In genomic region chr8:108702201-108702600, GRCm38 (mm10) we compare ENCODE assay signal across 10 mouse cellular contexts.
DNase-seq lines count a peak whose midpoint lies in the region; ATAC-seq lines count a peak whose summit lies in the region.
"Had no signal": no experiment of that assay in that cellular context is flagged by ENCODE, and none has a peak within 500 bp of the region (broad histone marks: within the 10 kb centered on the region; RNA-seq: fewer than 3 reads in every experiment).

No protein-coding gene starts in this region.

- no peak for ATAC-seq in kidney, embryonic 15.5 days (replicated peaks; ENCODE audit: low FRiP score)
- ATAC-seq in forebrain, embryonic 13.5 days, result no peak
- ATAC-seq in limb, embryonic 12.5 days (ENCODE audit: insufficient number of reproducible peaks, insufficient read depth, low FRiP score, low TSS enrichment, low read depth), result no peak
- no peak for ATAC-seq in neural tube, embryonic 15.5 days (ENCODE audit: low FRiP score)
- no peak for ATAC-seq in kidney, embryonic 16.5 days (ENCODE audit: low FRiP score, low TSS enrichment)

- H3K4me3 ChIP-seq in kidney, embryonic 15.5 days (replicated peaks), result no peak overlapping the region
- peak overlapping the region; percentile 85; the same call in 1 of the 2 replicates for H3K4me3 ChIP-seq in forebrain, embryonic 13.5 days
- peak overlapping the region; percentile 94 for H3K4me3 ChIP-seq in limb, embryonic 12.5 days (replicated peaks)
- H3K4me3 ChIP-seq in neural tube, embryonic 15.5 days (replicated peaks), result peak overlapping the region; percentile 9; the same call in 1 of the 2 replicates
- no peak overlapping the region for H3K4me3 ChIP-seq in kidney, embryonic 16.5 days (ENCODE audit: low read length)

- intact Hi-C loops in gastrocnemius, postnatal 36 days (cut with DNase I), result no loop called here

- H3K9me3 ChIP-seq in kidney, embryonic 15.5 days (replicated peaks), result no peaks in the 10 kb centered on the region
- no peaks in the 10 kb centered on the region for H3K9me3 ChIP-seq in forebrain, embryonic 13.5 days (replicated peaks)
- no peaks in the 10 kb centered on the region for H3K9me3 ChIP-seq in limb, embryonic 12.5 days
- no peaks in the 10 kb centered on the region for H3K9me3 ChIP-seq in neural tube, embryonic 15.5 days (replicated peaks)
- H3K9me3 ChIP-seq in kidney, embryonic 16.5 days (ENCODE audit: low read length), result no peaks in the 10 kb centered on the region

- H3K27me3 ChIP-seq in kidney, embryonic 15.5 days, result peaks cover 48% of the 10 kb centered on the region
- peaks cover 62% of the 10 kb centered on the region for H3K27me3 ChIP-seq in forebrain, embryonic 13.5 days
- H3K27me3 ChIP-seq in limb, embryonic 12.5 days, result peaks cover 24% of the 10 kb centered on the region
- H3K27me3 ChIP-seq in neural tube, embryonic 15.5 days (replicated peaks), result peaks cover 27% of the 10 kb centered on the region
- peaks cover 44% of the 10 kb centered on the region for H3K27me3 ChIP-seq in kidney, embryonic 16.5 days (ENCODE audit: insufficient read depth, low read length)

- H3K36me3 ChIP-seq in kidney, embryonic 15.5 days, result no peaks in the 10 kb centered on the region
- H3K36me3 ChIP-seq in forebrain, embryonic 13.5 days (ENCODE audit: poor library complexity, severe bottlenecking), result no peaks in the 10 kb centered on the region
- no peaks in the 10 kb centered on the region for H3K36me3 ChIP-seq in limb, embryonic 12.5 days
- H3K36me3 ChIP-seq in neural tube, embryonic 15.5 days, result no peaks in the 10 kb centered on the region
- H3K36me3 ChIP-seq in kidney, embryonic 16.5 days (ENCODE audit: insufficient read depth, low read length), result no peaks in the 10 kb centered on the region

- peaks cover 44% of the 10 kb centered on the region for H3K4me1 ChIP-seq in kidney, embryonic 15.5 days
- H3K4me1 ChIP-seq in forebrain, embryonic 13.5 days, result peaks cover 41% of the 10 kb centered on the region
- peaks cover 58% of the 10 kb centered on the region for H3K4me1 ChIP-seq in limb, embryonic 12.5 days (replicated peaks)
- H3K4me1 ChIP-seq in neural tube, embryonic 15.5 days, result peaks cover 30% of the 10 kb centered on the region
- H3K4me1 ChIP-seq in kidney, embryonic 16.5 days (ENCODE audit: insufficient read depth, low read length), result peaks cover 45% of the 10 kb centered on the region

- no peak overlapping the region for H3K27ac ChIP-seq in kidney, embryonic 15.5 days
- peak overlapping the region; percentile 98 for H3K27ac ChIP-seq in forebrain, embryonic 13.5 days
- H3K27ac ChIP-seq in limb, embryonic 12.5 days, result peak overlapping the region; percentile 100
- H3K27ac ChIP-seq in neural tube, embryonic 15.5 days (replicated peaks), result peak overlapping the region; percentile 96; the same call in 1 of the 2 replicates
- H3K27ac ChIP-seq in kidney, embryonic 16.5 days (ENCODE audit: low read length), result no peak overlapping the region

- WGBS in kidney, embryonic 15.5 days, result 52% methylated on average over 1 of the region's 1 CpGs
- WGBS in forebrain, embryonic 13.5 days, result 5% methylated on average over 1 of the region's 1 CpGs
- WGBS in limb, embryonic 12.5 days, result 17% methylated on average over 1 of the region's 1 CpGs
- 17% methylated on average over 1 of the region's 1 CpGs for WGBS in neural tube, embryonic 15.5 days
- WGBS in kidney, embryonic 16.5 days, result 32% methylated on average over 1 of the region's 1 CpGs

- no peak overlapping the region for H3K9ac ChIP-seq in kidney, embryonic 15.5 days
- peak overlapping the region; percentile 51; the same call in 1 of the 2 replicates for H3K9ac ChIP-seq in forebrain, embryonic 13.5 days
- H3K9ac ChIP-seq in limb, embryonic 12.5 days (replicated peaks), result peak overlapping the region; percentile 100
- H3K9ac ChIP-seq in neural tube, embryonic 15.5 days (replicated peaks), result no peak overlapping the region
- no peak overlapping the region for H3K9ac ChIP-seq in kidney, embryonic 16.5 days (replicated peaks; ENCODE audit: low read length)

- H3K4me2 ChIP-seq in kidney, embryonic 15.5 days, result peak overlapping the region; percentile 85; the same call in 1 of the 2 replicates
- H3K4me2 ChIP-seq in forebrain, embryonic 13.5 days, result peak overlapping the region; percentile 98
- peak overlapping the region; percentile 61 for H3K4me2 ChIP-seq in limb, embryonic 12.5 days
- peak overlapping the region; percentile 79 for H3K4me2 ChIP-seq in neural tube, embryonic 15.5 days
- H3K4me2 ChIP-seq in kidney, embryonic 16.5 days (replicated peaks; ENCODE audit: low read depth, low read length), result no peak overlapping the region; the same call in 1 of the 2 replicates

- no peak for DNase-seq in kidney, adult 9 months
- no peak for DNase-seq in layer of hippocampus, adult 8-10 months (ENCODE audit: low spot score in 2 of 2)
- no peak for DNase-seq in gastrocnemius, postnatal 36 days
- DNase-seq: lung, postnatal 14 days; spleen, adult 18-20 months had no signal

Comparison
In these comparisons a context has a peak if more than half of its experiments do, and no peak if none do; other contexts are left out.
1. H3K27ac ChIP-seq: peak in forebrain, embryonic 13.5 days (single experiment), limb, embryonic 12.5 days (single experiment) and neural tube, embryonic 15.5 days (single experiment); none in kidney, embryonic 15.5 days (single experiment) and kidney, embryonic 16.5 days (single experiment).
2. H3K4me3 ChIP-seq: peak in forebrain, embryonic 13.5 days (single experiment), limb, embryonic 12.5 days (single experiment) and neural tube, embryonic 15.5 days (single experiment); none in kidney, embryonic 15.5 days (single experiment) and kidney, embryonic 16.5 days (single experiment).
3. H3K9ac ChIP-seq: peak in forebrain, embryonic 13.5 days (single experiment) and limb, embryonic 12.5 days (single experiment); none in kidney, embryonic 15.5 days (single experiment), neural tube, embryonic 15.5 days (single experiment) and kidney, embryonic 16.5 days (single experiment).